Mouse (Mus musculus) megakaryocyte, adult 5-6 weeks (primary cell): ENCODE measurements around the gene Cep78. TPM values are rescaled to one million over a fixed set of nuclear protein-coding genes. Genes with fewer than 3 reads are reported as not detected.
A peak's percentile ranks its signal among the peaks of the same experiment; 100 is the strongest.

ENCODE experiments used
- ATAC-seq: 2 replicates; pipeline ENCODE4 v1.8.0; 2016; ENCODE audit warnings: mild to moderate bottlenecking, inconsistent platforms; ENCODE audit not compliant: poor library complexity, severe bottlenecking
- total RNA-seq, 2 experiments: library from RNA; stranded (forward) in 1 of 2; stranded (reverse) in 1 of 2; fragments of 153-499, 151-499 nt in 1 of 2; fragments of 221-1000, 200-1000 nt in 1 of 2; gene quantifications; 2 replicates each; pipeline versions ENCODE4 v1.2.3 to v1.2.4; 2015 to 2017

Cep78 gene
- 11.7 and 12.1 TPM in 2 replicates for total RNA-seq (2015)
- 13.4 and 13.8 TPM in 2 replicates for total RNA-seq (2017)

GRCm38 (mm10) chr19:15984449-15985171, at the start of gene Cep78:
Gene Cep78, minus strand, starts transcription at chr19:15984989.
- ATAC-seq: peak; percentile 95

- no peak for ATAC-seq
These were observed 46.5 kb upstream of the Cep78 start for GRCm38 (mm10) chr19:16031276-16031675.

- peak; percentile 97 for ATAC-seq
These were observed 44.5 kb upstream of the Cep78 start for GRCm38 (mm10) chr19:16029253-16029771.

DNA sequence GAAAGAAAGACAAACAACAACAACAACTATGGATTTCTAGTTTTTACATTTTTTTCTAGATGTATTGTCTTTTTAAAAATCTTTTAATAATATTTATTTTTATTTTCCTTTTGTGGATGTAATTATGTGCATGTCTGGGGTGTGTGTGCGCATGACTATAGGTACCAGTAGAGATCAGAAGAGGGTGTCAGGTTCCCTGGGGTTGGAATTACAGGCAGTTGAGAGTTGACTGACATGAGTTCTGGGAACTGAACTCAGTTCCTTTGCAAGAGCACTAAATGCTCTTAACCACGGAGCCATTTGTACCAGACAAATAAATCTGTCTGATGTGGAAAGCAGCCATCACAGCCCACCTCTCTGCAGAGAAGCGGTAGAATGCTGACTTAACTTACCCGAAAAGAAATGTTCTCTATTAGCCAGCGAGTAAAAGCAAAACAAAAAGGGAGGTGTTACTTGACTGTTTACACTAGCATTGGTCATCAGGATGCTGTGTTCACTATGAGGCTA, 44.0 kb upstream of the Cep78 start:
- ATAC-seq: 0 out of 2 replicates have a peak, but pooled peaks have one; percentile 16

DNA sequence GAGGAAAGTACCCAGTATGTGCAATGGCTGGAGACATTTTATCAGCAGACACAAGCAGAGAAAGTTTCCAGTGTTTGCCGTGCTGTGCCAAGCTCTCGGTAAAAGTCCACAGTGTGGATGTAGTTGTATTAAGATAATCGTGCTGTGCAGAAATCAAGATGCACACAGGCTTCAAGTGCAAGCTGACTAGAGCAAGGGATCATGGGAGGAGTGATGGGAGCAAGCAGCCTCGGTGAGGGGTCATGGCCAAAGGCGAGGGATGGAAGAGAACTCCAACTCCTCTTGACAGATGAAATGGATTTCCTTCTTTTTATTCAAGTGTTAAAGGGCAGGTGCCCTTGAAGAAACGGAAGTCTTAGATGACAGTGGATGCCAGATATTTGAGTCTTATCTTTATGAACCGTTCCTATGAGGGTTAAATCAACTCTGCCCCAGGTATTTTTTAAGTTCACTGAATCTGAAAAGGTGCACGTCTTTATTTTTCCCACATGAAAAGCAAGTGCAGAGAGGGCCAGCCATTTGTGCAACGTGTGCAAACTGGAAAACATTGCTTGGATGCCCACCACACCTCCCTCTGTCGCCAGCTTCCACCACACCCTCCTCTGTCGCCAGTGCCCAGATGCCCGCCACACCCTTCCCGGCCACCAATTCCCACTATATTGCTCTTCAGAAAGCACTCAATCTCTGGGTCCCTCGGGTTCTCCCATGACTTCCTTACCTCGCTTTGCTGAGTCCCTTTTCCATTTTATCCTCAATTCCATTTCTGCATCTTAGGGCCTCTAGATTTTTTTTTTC, 43.3 kb upstream of the Cep78 start:
- ATAC-seq: no peak

- ATAC-seq: no peak
These were observed 41.5 kb upstream of the Cep78 start for GRCm38 (mm10) chr19:16026276-16026675.

DNA sequence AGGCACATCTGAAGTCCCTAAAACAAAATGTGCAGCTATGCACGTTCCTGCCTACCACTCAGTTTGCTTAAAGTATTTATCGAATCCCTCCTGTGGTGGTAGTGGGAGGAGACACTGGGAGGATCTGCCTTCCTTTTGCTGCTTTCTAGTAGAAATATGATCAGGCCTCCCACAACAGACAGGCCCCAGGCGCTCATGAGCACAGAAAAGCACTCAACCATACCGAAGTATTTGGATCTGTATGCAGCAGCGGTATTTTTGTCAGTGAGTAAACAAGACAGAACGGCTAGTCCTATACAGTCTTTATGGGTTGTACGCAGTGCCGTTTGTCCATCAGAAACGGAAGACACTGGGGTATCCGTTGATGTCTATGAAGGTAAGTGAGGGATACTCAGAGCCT, 37.4 kb upstream of the Cep78 start:
- ATAC-seq: no peak

GRCm38 (mm10) chr19:16016171-16016570, 31.4 kb upstream of the Cep78 start:
- no peak for ATAC-seq

DNA sequence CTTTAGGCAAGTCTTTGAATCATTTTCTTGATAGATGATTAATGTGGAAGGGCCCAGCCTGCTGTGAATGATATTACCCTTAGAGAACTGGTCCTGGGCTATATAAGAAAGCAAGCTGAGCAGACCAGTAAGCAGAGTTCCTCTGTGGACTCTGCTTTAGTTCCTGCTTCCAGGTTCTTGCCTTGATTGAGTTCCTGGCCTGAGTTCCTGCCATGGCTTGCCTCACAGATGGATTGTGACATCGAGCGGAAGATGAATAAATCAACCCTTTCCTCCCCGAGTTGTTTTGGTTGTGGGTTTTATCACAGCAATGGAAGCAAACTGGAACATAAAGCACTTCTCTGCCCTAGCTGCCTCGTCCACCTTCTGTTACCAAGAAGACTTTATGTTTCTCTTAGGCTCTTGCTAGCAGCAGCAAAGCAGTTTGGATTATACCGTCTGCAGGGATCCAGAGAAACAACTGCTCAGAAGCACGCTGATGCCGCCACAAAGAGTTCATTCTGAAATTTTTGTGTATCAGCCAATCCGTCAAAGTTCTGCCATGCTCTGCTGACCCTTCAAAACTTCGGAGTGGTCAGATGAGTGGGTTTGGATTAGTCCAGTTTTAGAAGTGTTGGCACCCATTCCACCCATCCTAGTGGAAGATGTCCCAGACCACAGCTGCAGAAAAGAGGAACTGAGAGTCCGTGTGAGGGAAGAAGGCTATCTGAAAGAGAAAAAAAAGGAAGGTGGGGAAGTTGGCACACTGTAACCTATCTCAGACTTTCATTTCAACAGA, 30.6 kb upstream of the Cep78 start:
- ATAC-seq: peak; percentile 97

DNA sequence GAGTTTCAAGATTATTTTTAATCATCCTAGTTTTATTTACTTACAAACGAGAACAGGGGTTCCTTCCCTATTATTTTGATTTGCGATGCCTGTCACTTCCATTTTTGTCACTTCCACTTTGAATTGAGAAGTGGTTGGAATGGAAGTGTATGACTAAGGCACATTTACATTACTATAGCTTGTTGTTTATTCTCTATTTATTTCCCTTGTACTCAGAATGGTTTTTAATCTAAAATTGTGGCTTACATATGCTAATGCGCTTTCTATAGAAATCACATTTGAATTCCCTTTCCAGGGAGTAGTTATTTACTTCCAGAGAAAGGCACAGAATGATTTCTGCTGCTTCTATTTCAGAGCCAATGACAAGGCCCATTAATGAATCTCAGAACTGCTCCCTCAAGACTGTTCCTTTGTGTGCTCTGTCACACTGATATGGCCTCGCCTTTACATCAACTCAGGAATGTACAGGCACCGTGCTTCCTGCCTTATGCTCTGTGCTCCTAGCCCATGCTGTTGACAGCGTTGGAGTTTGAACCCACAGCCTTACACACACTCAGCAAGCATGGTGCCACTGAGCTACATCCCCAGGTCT, 25.1 kb upstream of the Cep78 start:
- no peak for ATAC-seq

DNA sequence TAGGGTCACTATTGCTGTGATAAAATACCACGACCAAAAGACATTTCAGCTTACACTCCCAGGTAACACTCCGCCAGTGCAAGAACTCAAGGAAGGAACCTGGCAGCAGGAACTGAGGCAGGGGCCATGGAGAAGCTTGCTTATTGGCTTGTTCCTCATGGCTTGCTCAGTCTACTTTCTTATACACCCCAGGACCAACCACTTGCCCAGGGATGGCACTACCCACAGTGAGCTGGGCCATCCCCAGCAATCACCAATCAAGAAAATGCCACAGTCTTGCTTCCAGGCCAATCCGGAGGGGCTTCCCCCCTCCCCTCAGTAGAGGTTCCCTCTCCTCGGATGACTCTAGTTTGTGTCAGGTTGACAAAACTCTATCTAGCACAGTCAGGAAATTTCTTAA, 24.3 kb upstream of the Cep78 start:
- ATAC-seq: no peak

- no peak for ATAC-seq
These were observed 22.3 kb upstream of the Cep78 start for GRCm38 (mm10) chr19:16007131-16007530.

GRCm38 (mm10) chr19:15998157-15998556, 13.4 kb upstream of the Cep78 start:
- peak; percentile 78 for ATAC-seq

- no peak for ATAC-seq
These were observed 12.2 kb upstream of the Cep78 start for GRCm38 (mm10) chr19:15996901-15997564.

- peak; percentile 73 for ATAC-seq
These were observed 5.3 kb upstream of the Cep78 start for GRCm38 (mm10) chr19:15990102-15990501.

GRCm38 (mm10) chr19:15985172-15985713, 454 bp upstream of the Cep78 start:
- no peak for ATAC-seq

DNA sequence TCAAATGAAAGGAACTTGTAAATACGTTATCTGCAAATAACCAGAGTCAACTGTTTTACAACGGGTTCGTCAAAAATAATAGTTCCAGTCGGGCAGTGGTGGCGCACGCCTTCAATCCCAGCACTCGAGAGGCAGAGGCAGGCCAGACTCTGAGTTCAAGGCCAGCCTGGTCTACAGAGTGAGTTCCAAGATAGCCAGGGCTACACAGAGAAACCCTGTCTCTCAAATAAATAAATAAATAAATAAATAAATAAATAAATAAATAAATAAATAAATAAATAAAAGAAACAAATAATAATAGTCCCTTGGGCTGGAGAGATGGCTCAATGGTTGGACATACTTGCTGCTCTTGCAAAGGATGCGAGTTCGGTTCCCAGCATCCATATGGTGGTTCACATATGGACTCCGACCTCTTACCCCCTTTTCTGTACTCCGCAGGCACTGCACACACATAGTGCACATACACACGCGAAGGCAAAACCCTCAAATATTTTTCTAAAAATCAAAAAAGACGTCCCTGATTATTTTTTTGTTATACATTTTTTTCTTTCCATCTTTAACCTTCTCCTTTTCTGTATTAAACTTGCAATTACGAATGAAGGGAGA, 947 bp downstream of the Cep78 start:
- ATAC-seq: no peak

DNA sequence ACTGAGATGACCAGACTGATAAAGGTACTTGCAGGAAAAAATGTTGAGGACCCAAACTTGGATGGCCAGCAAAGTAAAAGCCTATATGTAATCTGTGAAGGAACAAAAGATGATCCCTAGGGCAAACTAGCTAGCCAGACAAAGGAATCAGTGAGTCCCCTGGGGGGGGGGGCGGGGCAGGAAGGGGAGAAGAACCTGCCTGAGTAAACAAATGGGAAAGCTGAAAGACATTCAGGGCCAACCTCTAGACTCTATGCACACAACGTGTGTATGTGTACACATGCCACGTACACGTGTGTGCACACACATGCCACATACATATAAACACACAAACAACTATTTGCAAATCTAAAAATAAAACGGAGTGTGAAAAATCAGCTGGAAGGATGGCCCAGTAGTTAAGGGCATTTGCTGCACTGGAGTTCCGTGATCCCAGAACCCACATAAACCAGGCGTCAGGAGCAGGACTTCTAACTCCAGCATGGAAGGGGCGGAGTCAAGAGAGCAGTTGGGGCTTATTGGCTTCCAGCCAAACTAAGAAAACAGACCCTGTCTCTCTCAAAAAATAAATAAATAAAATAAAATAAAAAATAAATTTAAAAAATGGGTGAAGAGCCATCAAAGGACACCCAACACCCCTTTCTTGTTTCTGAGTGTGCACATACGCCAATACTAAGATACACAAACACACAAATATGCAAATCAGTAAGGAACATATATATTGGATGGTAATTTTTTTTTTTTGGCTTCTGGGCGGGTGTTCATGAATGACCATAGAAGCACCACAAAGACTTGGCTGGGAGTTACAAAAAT, 1.7 kb downstream of the Cep78 start:
- no peak for ATAC-seq
